Mouse (Mus musculus): ENCODE measurements around the gene Col5a1.

Col5a1 gene

GRCm38 (mm10) chr2:28034011-28034710 is 147.9 kb downstream of the Col5a1 start:
- no peak for DNase-seq (ENCODE audit: low spot score in 2 of 2)

GRCm38 (mm10) chr2:28036788-28037187 is 150.6 kb downstream of the Col5a1 start:
- no peak for DNase-seq (ENCODE audit: low spot score in 2 of 2)

- DNase-seq (ENCODE audit: low spot score in 2 of 2) = no peak
These were observed 151.5 kb downstream of the Col5a1 start for GRCm38 (mm10) chr2:28037505-28038390.

- DNase-seq (ENCODE audit: low spot score in 2 of 2) = no peak
These were observed 152.3 kb downstream of the Col5a1 start for GRCm38 (mm10) chr2:28038391-28039096.

- DNase-seq (ENCODE audit: low spot score in 2 of 2) = no peak
These were observed 153.6 kb downstream of the Col5a1 start for GRCm38 (mm10) chr2:28039647-28040325.

- no peak for DNase-seq (ENCODE audit: low spot score in 2 of 2)
These were observed 154.2 kb downstream of the Col5a1 start for GRCm38 (mm10) chr2:28040466-28040865.

GRCm38 (mm10) chr2:28044920-28045598 is 158.8 kb downstream of the Col5a1 start:
- no peak for DNase-seq (ENCODE audit: low spot score in 2 of 2)

- no peak for DNase-seq (ENCODE audit: low spot score in 2 of 2)
These were observed 160.1 kb downstream of the Col5a1 start for GRCm38 (mm10) chr2:28046311-28046710.

- no peak for DNase-seq (ENCODE audit: low spot score in 2 of 2)
These were observed 160.9 kb downstream of the Col5a1 start for GRCm38 (mm10) chr2:28047092-28047491.

GRCm38 (mm10) chr2:28059922-28060321 is 173.7 kb downstream of the Col5a1 start:
- DNase-seq (ENCODE audit: low spot score in 2 of 2) = no peak

GRCm38 (mm10) chr2:28063711-28064338 is 177.6 kb downstream of the Col5a1 start:
- DNase-seq (ENCODE audit: low spot score in 2 of 2) = no peak

- DNase-seq (ENCODE audit: low spot score in 2 of 2) = no peak
These were observed 178.3 kb downstream of the Col5a1 start for GRCm38 (mm10) chr2:28064339-28065080.

- DNase-seq (ENCODE audit: low spot score in 2 of 2) = no peak
These were observed 178.9 kb downstream of the Col5a1 start for GRCm38 (mm10) chr2:28065081-28065651.

- DNase-seq (ENCODE audit: low spot score in 2 of 2) = no peak
These were observed 180.5 kb downstream of the Col5a1 start for GRCm38 (mm10) chr2:28066686-28067085.

GRCm38 (mm10) chr2:28067175-28067574 is 180.9 kb downstream of the Col5a1 start:
- no peak for DNase-seq (ENCODE audit: low spot score in 2 of 2)

GRCm38 (mm10) chr2:28067821-28068536 is 181.8 kb downstream of the Col5a1 start:
- DNase-seq (ENCODE audit: low spot score in 2 of 2) = no peak

GRCm38 (mm10) chr2:28068537-28068878 is 182.3 kb downstream of the Col5a1 start:
- DNase-seq (ENCODE audit: low spot score in 2 of 2) = no peak

- DNase-seq (ENCODE audit: low spot score in 2 of 2) = no peak
These were observed 189.5 kb downstream of the Col5a1 start for GRCm38 (mm10) chr2:28075616-28076187.

- no peak for DNase-seq (ENCODE audit: low spot score in 2 of 2)
These were observed 198.5 kb downstream of the Col5a1 start, which contains the start of gene Fcnb for GRCm38 (mm10) chr2:28084768-28085167. TSS of gene Fcnb (minus strand) at chr2:28084885.

Data from spleen, postnatal 14 days (tissue).